Mouse (Mus musculus) gonadal fat pad, adult 2 months (tissue): ENCODE measurements around the gene Mup9. TPM values are rescaled to one million over a fixed set of nuclear protein-coding genes. Genes with fewer than 3 reads are reported as not detected.
"Not testable (repeated sequence)": the region's sequence is repeated elsewhere in the genome, so short reads cannot be mapped to it uniquely, and the experiment has no call there.

Experiments used
- DNase-seq: peaks from one replicate; pipeline ENCODE4 v3.0.0-alpha.2; 2012; ENCODE audit warnings: low read depth
- polyA plus RNA-seq: library from polyadenylated mRNA; depleted of rRNA; stranded (reverse); fragments of >200 nt; gene quantifications from 2 replicates; pipeline ENCODE4 v1.2.3, GENCODE M21; 2012; rRNA removed

Mup9 gene
- polyA plus RNA-seq: not detected in 2 replicates

DNA sequence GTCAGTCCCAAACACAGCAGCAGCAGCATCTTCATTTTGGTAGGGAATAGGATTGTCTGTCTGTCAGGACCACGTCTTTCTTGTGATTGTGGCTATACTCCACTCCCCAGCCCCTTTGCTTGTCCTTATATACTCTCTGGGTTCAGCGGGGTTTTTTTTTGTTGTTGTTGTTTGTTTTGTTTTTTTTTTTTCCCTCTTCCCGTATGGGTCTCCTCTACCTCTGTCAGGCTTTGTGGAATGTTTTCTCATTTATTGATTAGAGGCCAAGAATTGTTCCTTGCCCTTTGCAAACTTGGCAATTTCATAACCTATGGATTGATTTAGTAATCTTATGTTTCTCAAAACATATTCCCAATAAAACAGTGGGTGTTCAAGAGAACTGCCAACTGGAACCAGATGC is at the start of gene Mup9:
TSS of gene Mup9 (minus strand) at position 101 of the 400 bp plus-strand sequence.
- DNase-seq: not testable (repeated sequence)

Other genes starting within 250 kb of the Mup9 start
- not detected in 2 replicates for gene Mup8, start 199.4 kb downstream of the Mup9 start, polyA plus RNA-seq
- gene Mup1, start 80.0 kb upstream of the Mup9 start, polyA plus RNA-seq: not detected in 2 replicates
- not detected in 2 replicates for gene Mup10, start 160.2 kb upstream of the Mup9 start, polyA plus RNA-seq
- not detected in 2 replicates for gene Mup11, start 240.5 kb upstream of the Mup9 start, polyA plus RNA-seq